9 mouse cellular contexts compared by ENCODE assay signal in genomic region chr11:86840511-86841154, GRCm38 (mm10). TPM values are rescaled to one million over a fixed set of nuclear protein-coding genes. Genes with fewer than 3 reads are reported as not detected.
A peak's percentile ranks its signal among the peaks of the same experiment; 100 is the strongest.
DNase-seq lines count a peak whose midpoint lies in the region; ATAC-seq and TF ChIP-seq lines count a peak whose summit lies in the region.
"Had no signal": no experiment of that assay in that cellular context is flagged by ENCODE, and none has a peak within 500 bp of the region (broad histone marks: within the 10 kb centered on the region; RNA-seq: fewer than 3 reads in every experiment).

No protein-coding gene starts in this region.

- no peak overlapping the region for H3K4me3 ChIP-seq in lung, embryonic 14.5 days (ENCODE audit: low read depth, low read length)
- no peak overlapping the region for H3K4me3 ChIP-seq in lung, adult 2 months (replicated peaks; ENCODE audit: extremely low read depth, low read depth, low read length)
- no peak overlapping the region for H3K4me3 ChIP-seq in forebrain, embryonic 10.5 days
- H3K4me3 ChIP-seq in heart, embryonic 15.5 days: no peak overlapping the region
- no peak overlapping the region for H3K4me3 ChIP-seq in midbrain, postnatal 0 days (ENCODE audit: low read depth, low read length)

- TF ChIP-seq POLR2A in lung, adult 2 months (IDR thresholded peaks at IDR 0.05; ENCODE audit: borderline replicate concordance, extremely low read depth, low read depth, low read length): no peak

- H3K4me1 ChIP-seq in lung, embryonic 14.5 days (ENCODE audit: insufficient read depth): peaks cover 6% of the 10 kb centered on the region; the same call in 1 of the 2 replicates
- H3K4me1 ChIP-seq in lung, adult 2 months (ENCODE audit: control insufficient read depth, insufficient read depth, low read length): peaks cover 5% of the 10 kb centered on the region
- peaks cover 24% of the 10 kb centered on the region for H3K4me1 ChIP-seq in forebrain, embryonic 10.5 days
- H3K4me1 ChIP-seq in heart, embryonic 15.5 days (replicated peaks): peaks cover 27% of the 10 kb centered on the region
- H3K4me1 ChIP-seq in midbrain, postnatal 0 days (ENCODE audit: insufficient read depth, low read length): no peaks in the 10 kb centered on the region

- no peaks in the 10 kb centered on the region for H3K27me3 ChIP-seq in lung, embryonic 14.5 days (ENCODE audit: insufficient read depth, low read length)
- H3K27me3 ChIP-seq in forebrain, embryonic 10.5 days (ENCODE audit: poor library complexity, severe bottlenecking): no peaks in the 10 kb centered on the region
- no peaks in the 10 kb centered on the region for H3K27me3 ChIP-seq in heart, embryonic 15.5 days
- H3K27me3 ChIP-seq in midbrain, postnatal 0 days (ENCODE audit: insufficient read depth, low read length): no peaks in the 10 kb centered on the region

- DNase-seq in lung, embryonic 14.5 days: peak; percentile 96
- DNase-seq in lung, adult 2 months: no peak
- no peak for DNase-seq in forebrain, embryonic 10.5 days (ENCODE audit: extremely low spot score, low spot score)
- peak; percentile 92 for DNase-seq in kidney, postnatal 10 days
- peak; percentile 75 for DNase-seq in midbrain, postnatal 0 days (ENCODE audit: low spot score)
- DNase-seq in left cerebral cortex, postnatal 25 days (ENCODE audit: low spot score in 2 of 2): no peak
- DNase-seq in frontal cortex, postnatal 14 days (ENCODE audit: low spot score in 2 of 2): no peak

- no peak overlapping the region for H3K9ac ChIP-seq in lung, embryonic 14.5 days
- H3K9ac ChIP-seq in heart, embryonic 15.5 days: no peak overlapping the region
- H3K9ac ChIP-seq in midbrain, postnatal 0 days (replicated peaks; ENCODE audit: low read length, poor library complexity, severe bottlenecking): no peak overlapping the region

- no peaks in the 10 kb centered on the region for H3K36me3 ChIP-seq in lung, embryonic 14.5 days (ENCODE audit: insufficient read depth)
- no peaks in the 10 kb centered on the region for H3K36me3 ChIP-seq in forebrain, embryonic 10.5 days (replicated peaks)
- H3K36me3 ChIP-seq in heart, embryonic 15.5 days: no peaks in the 10 kb centered on the region
- H3K36me3 ChIP-seq in midbrain, postnatal 0 days (ENCODE audit: insufficient read depth, low read length): no peaks in the 10 kb centered on the region
- H3K36me3 ChIP-seq: G1E had no signal

- no peak overlapping the region for H3K4me2 ChIP-seq in lung, embryonic 14.5 days
- H3K4me2 ChIP-seq in heart, embryonic 15.5 days: no peak overlapping the region
- H3K4me2 ChIP-seq in midbrain, postnatal 0 days (ENCODE audit: low read depth, low read length, poor library complexity, severe bottlenecking): no peak overlapping the region

- peak; percentile 60; the same call in 1 of the 2 replicates for ATAC-seq in lung, embryonic 14.5 days (ENCODE audit: insufficient read depth)
- ATAC-seq in heart, embryonic 15.5 days (replicated peaks; ENCODE audit: insufficient number of reproducible peaks, insufficient read depth, low FRiP score, low read depth): peak; percentile 79; the same call in 1 of the 2 replicates
- ATAC-seq in midbrain, postnatal 0 days (ENCODE audit: low FRiP score): no peak

- no peaks in the 10 kb centered on the region for H3K9me3 ChIP-seq in lung, embryonic 14.5 days (ENCODE audit: low read depth, low read length)
- no peaks in the 10 kb centered on the region; the same call in 1 of the 2 replicates for H3K9me3 ChIP-seq in forebrain, embryonic 10.5 days
- no peaks in the 10 kb centered on the region for H3K9me3 ChIP-seq in heart, embryonic 15.5 days (replicated peaks)
- H3K9me3 ChIP-seq in midbrain, postnatal 0 days (ENCODE audit: low read length): no peaks in the 10 kb centered on the region
- H3K9me3 ChIP-seq: G1E had no signal

- no peak for TF ChIP-seq CTCF in lung, embryonic 14.5 days (IDR thresholded peaks at IDR 0.05; ENCODE audit: low read depth)
- TF ChIP-seq CTCF in lung, adult 2 months (IDR thresholded peaks at IDR 0.05; ENCODE audit: insufficient read depth, low read length): no peak
- TF ChIP-seq CTCF in midbrain, postnatal 0 days (IDR thresholded peaks at IDR 0.05): no peak

- peak overlapping the region; percentile 37 for H3K27ac ChIP-seq in lung, embryonic 14.5 days (ENCODE audit: low read depth)
- H3K27ac ChIP-seq in forebrain, embryonic 10.5 days: peak overlapping the region; percentile 74
- H3K27ac ChIP-seq in heart, embryonic 15.5 days: peak overlapping the region; percentile 72
- H3K27ac ChIP-seq in midbrain, postnatal 0 days (ENCODE audit: low read depth, low read length): no peak overlapping the region

- intact Hi-C loops in left cerebral cortex, postnatal 25 days (cut with DNase I): no loop called here

- WGBS in lung, embryonic 14.5 days: 5% methylated on average over 3 of the region's 3 CpGs
- WGBS in lung, adult 2 months: 3% methylated on average over 3 of the region's 3 CpGs
- WGBS in forebrain, embryonic 10.5 days: 22% methylated on average over 3 of the region's 3 CpGs
- 4% methylated on average over 3 of the region's 3 CpGs for WGBS in heart, embryonic 15.5 days
- 6% methylated on average over 3 of the region's 3 CpGs for WGBS in midbrain, postnatal 0 days

RNA-seq across cellular contexts. Expression of gene Dhx40, which starts 33.1 kb away (rescaled TPM):
- 29.9 and 32.4 TPM in 2 replicates for polyA plus RNA-seq in lung, embryonic 14.5 days (2014; fragmentation: Nextera tagmentation; extraction: Ambion mirVana)
- 3.8 and 4.4 TPM in 2 replicates for polyA plus RNA-seq in lung, adult 2 months (2012; rRNA removed)
- 39.7 and 41.6 TPM in 2 replicates for polyA plus RNA-seq in forebrain, embryonic 10.5 days (2016; fragmentation: Nextera tagmentation; extraction: Ambion mirVana)
- 13.7 and 15.5 TPM in 2 replicates for polyA plus RNA-seq in heart, embryonic 15.5 days (2015; fragmentation: Nextera tagmentation; extraction: Ambion mirVana)
- 14.9 and 18.2 TPM in 2 replicates for total RNA-seq in midbrain, postnatal 0 days (2014; rRNA removed)
- 10.2 and 11.1 TPM in 2 replicates for polyA plus RNA-seq in midbrain, postnatal 0 days (2015; fragmentation: Nextera tagmentation; extraction: Ambion mirVana)
- total RNA-seq in left cerebral cortex, postnatal 25 days (2021): 10 to 100 TPM; 18.6 to 19.5 TPM

Comparison
In these comparisons a context has a peak if more than half of its experiments do, and no peak if none do; other contexts are left out.
1. DNase-seq: peak in lung, embryonic 14.5 days (single experiment), kidney, postnatal 10 days (single experiment) and midbrain, postnatal 0 days (single experiment); none in lung, adult 2 months (single experiment), forebrain, embryonic 10.5 days (single experiment), left cerebral cortex, postnatal 25 days (0 of 2) and frontal cortex, postnatal 14 days (0 of 2).